Mouse (Mus musculus) heart, embryonic 15.5 days (tissue): ENCODE results near the gene Dnaic1. TPM values are rescaled to one million over a fixed set of nuclear protein-coding genes. Genes with fewer than 3 reads are reported as not detected.

Source experiments
- ATAC-seq: fragments of 200-750 bp; cut with Nextera tagmentation; replicated peaks from 2 replicates; pipeline ENCODE4 v1.8.0; 2017; ENCODE audit warnings: low read depth, moderate TSS enrichment; ENCODE audit not compliant: insufficient number of reproducible peaks, insufficient read depth, low FRiP score
- H3K27ac ChIP-seq: fragments of 300-500 bp; sonication (generic); 2 replicates; pipeline ENCODE4 v1.5.1; 2015; ENCODE audit warnings: mild to moderate bottlenecking, inconsistent platforms
- H3K27me3 ChIP-seq: fragments of 300-500 bp; sonication (generic); 2 replicates; pipeline ENCODE4 v1.6.1; 2015; ENCODE audit warnings: inconsistent platforms
- H3K36me3 ChIP-seq: fragments of 300-500 bp; sonication (generic); 2 replicates; pipeline ENCODE4 v1.6.1; 2015; ENCODE audit warnings: mild to moderate bottlenecking, inconsistent platforms
- H3K4me1 ChIP-seq: fragments of 300-500 bp; sonication (generic); replicated peaks from 2 replicates; pipeline ENCODE4 v1.6.1; 2015; ENCODE audit warnings: inconsistent platforms
- H3K4me2 ChIP-seq: fragments of 300-500 bp; sonication (generic); 2 replicates; pipeline ENCODE4 v1.6.1; 2015; ENCODE audit warnings: inconsistent platforms, mild to moderate bottlenecking, moderate library complexity
- H3K4me3 ChIP-seq: fragments of 300-500 bp; sonication (generic); 2 replicates; pipeline ENCODE4 v1.5.1; 2015; ENCODE audit warnings: mild to moderate bottlenecking, inconsistent platforms
- H3K9ac ChIP-seq: fragments of 300-500 bp; sonication (generic); 2 replicates; pipeline ENCODE4 v1.6.1; 2015; ENCODE audit warnings: mild to moderate bottlenecking, inconsistent platforms
- H3K9me3 ChIP-seq: fragments of 300-500 bp; sonication (generic); replicated peaks from 2 replicates; pipeline ENCODE4 v1.6.1; 2016; ENCODE audit warnings: inconsistent platforms
- WGBS: fragments of 180-500 bp; shearing (Covaris S2); methylation state at CpG from one replicate; pipeline ENCODE4 v1.1.7; 2015; ENCODE audit warnings: mixed read lengths; 5-methylcytosine and 5-hydroxymethylcytosine counted together
- polyA plus RNA-seq: library from polyadenylated mRNA; unstranded; fragments of >200 nt; fragmentation: Nextera tagmentation; extraction: Ambion mirVana; gene quantifications from 2 replicates; pipeline ENCODE4 v1.2.1, GENCODE M21; 2015

The Dnaic1 gene
- polyA plus RNA-seq, 1 experiment from 2014 or later = 1.5 TPM

DNA sequence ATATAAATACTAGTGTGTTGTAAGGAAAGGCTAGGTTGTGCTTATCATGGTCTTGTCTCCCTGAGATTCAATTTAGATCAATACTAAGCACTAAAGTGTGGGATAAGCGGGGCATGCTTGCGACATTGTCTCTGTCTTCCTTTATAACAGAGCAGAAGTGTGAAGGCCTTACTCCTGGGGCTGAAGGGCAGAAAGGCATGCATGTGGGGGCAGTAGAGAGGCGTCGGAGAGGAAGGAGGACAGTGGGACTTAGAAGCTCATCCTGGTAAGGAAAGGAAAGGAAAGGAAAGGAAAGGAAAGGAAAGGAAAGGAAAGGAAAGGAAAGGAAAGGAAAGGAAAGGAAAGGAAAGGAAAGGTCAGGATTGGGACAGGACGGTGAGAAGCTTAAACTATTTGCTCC lies 1.9 kb downstream of the Dnaic1 start:
- H3K36me3 ChIP-seq = no peaks in the 10 kb centered on the region
- WGBS = 21% methylated on average over 5 of the region's 5 CpGs
- H3K9me3 ChIP-seq = no peaks in the 10 kb centered on the region
- H3K27me3 ChIP-seq = no peaks in the 10 kb centered on the region
- no peak overlapping the region for H3K4me3 ChIP-seq
- H3K9ac ChIP-seq = no peak overlapping the region
- no peak for ATAC-seq
- no peak overlapping the region for H3K27ac ChIP-seq
- H3K4me1 ChIP-seq = peaks cover 25% of the 10 kb centered on the region
- no peak overlapping the region for H3K4me2 ChIP-seq

DNA sequence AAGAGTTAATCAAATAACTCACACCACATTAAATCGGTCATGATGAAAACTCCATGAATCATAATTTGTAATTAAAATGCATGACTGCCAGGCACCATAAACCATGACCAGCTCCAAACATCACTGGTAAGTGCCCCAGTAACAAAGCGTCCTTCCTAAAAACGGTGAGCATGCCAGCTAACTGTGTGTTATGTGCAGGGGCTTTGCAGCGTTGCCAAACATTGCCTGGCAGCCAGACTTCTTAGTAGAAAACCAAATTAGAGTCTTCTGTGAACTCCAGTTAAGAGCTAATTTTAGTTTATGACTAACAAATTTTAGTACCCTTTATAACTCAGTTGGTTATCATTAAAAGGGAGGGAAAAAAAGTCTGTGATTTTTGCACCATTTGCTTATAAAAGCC lies 3.9 kb downstream of the Dnaic1 start:
- no peak overlapping the region for H3K4me2 ChIP-seq
- H3K9me3 ChIP-seq = no peaks in the 10 kb centered on the region
- no peak overlapping the region for H3K4me3 ChIP-seq
- no peak overlapping the region for H3K9ac ChIP-seq
- 56% methylated on average over 4 of the region's 4 CpGs for WGBS
- no peak for ATAC-seq
- H3K36me3 ChIP-seq = no peaks in the 10 kb centered on the region
- H3K4me1 ChIP-seq = peaks cover 17% of the 10 kb centered on the region
- H3K27me3 ChIP-seq = no peaks in the 10 kb centered on the region
- no peak overlapping the region for H3K27ac ChIP-seq

DNA sequence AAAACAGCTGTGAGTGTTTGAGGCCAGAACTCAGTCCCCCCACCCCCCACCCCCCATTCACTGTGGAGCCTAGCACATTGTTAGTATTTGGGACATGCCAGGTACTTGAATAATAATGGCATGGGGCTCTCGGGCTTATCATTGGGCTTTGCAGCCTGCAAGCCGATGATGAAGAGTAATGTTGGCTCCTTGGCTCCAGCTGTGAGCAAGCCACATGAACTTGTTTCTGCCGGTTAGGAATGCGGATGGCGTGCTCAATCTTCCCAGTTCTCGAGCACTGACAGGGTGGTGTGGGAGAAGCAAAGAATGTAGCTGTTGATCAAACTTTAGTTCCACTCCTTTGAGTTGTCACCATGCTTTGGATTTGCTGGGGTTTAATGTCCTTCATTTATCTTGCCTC lies 6.3 kb downstream of the Dnaic1 start:
- Histone ChIP-seq H3K4me3 (no peak overlapping the region), H3K9me3 (no peaks in the 10 kb centered on the region), H3K4me2 (peak overlapping the region; percentile 9; the same call in 1 of the 2 replicates), H3K36me3 (no peaks in the 10 kb centered on the region), H3K9ac (no peak overlapping the region), H3K27me3 (no peaks in the 10 kb centered on the region), H3K27ac (no peak overlapping the region), H3K4me1 (peaks cover 8% of the 10 kb centered on the region)
- no peak for ATAC-seq
- WGBS = 20% methylated on average over 6 of the region's 6 CpGs

DNA sequence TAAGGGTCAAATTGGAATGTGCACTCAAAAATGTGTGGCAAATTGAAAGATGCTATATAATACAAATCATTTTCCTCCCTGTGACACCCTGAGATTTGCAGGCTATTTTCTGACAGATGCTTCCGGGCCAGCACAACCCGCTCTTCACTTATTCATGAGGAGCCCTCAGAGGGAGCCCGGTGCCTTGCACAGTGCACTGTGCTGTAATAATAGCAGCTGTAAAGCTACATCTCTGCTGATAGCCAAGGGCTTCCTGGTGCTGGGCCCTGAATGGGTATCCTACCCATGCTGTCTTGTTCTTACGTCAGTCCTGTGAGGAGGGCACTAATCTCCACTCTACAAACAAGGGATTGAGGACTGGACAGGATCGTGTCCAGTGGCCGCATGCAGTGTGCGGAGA lies 13.8 kb downstream of the Dnaic1 start:
- Histone ChIP-seq H3K9ac (no peak overlapping the region), H3K4me3 (no peak overlapping the region), H3K4me1 (no peaks in the 10 kb centered on the region), H3K27ac (no peak overlapping the region), H3K27me3 (peaks cover 6% of the 10 kb centered on the region; the same call in 1 of the 2 replicates), H3K9me3 (no peaks in the 10 kb centered on the region), H3K36me3 (no peaks in the 10 kb centered on the region), H3K4me2 (no peak overlapping the region)
- 78% methylated on average over 7 of the region's 7 CpGs for WGBS
- no peak for ATAC-seq

DNA sequence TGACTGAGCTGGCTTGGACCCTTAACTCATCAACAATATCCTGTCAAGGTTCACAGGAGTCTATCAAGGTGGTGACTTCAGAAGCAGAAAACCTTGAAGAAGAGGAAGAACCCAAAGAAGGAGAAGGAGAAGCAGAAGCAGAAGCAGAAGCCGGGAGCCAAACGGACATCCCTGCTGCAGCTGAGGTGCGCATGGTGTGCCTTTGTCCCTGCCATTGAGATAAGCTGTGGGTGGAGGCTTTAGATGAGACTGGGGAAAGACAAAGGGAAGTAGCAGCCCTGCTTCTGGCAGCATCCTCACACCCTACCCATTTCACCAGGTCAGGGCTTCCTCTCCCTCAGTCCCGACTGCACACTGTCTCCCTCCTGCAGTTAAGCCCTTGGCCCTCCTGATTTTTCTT lies 33.2 kb downstream of the Dnaic1 start:
- no peak for ATAC-seq
- no peaks in the 10 kb centered on the region for H3K36me3 ChIP-seq
- H3K9ac ChIP-seq = no peak overlapping the region
- H3K27me3 ChIP-seq = peaks cover 26% of the 10 kb centered on the region
- no peak overlapping the region for H3K4me2 ChIP-seq
- no peak overlapping the region for H3K4me3 ChIP-seq
- 57% methylated on average over 4 of the region's 4 CpGs for WGBS
- no peaks in the 10 kb centered on the region for H3K4me1 ChIP-seq
- H3K9me3 ChIP-seq = no peaks in the 10 kb centered on the region
- no peak overlapping the region for H3K27ac ChIP-seq

DNA sequence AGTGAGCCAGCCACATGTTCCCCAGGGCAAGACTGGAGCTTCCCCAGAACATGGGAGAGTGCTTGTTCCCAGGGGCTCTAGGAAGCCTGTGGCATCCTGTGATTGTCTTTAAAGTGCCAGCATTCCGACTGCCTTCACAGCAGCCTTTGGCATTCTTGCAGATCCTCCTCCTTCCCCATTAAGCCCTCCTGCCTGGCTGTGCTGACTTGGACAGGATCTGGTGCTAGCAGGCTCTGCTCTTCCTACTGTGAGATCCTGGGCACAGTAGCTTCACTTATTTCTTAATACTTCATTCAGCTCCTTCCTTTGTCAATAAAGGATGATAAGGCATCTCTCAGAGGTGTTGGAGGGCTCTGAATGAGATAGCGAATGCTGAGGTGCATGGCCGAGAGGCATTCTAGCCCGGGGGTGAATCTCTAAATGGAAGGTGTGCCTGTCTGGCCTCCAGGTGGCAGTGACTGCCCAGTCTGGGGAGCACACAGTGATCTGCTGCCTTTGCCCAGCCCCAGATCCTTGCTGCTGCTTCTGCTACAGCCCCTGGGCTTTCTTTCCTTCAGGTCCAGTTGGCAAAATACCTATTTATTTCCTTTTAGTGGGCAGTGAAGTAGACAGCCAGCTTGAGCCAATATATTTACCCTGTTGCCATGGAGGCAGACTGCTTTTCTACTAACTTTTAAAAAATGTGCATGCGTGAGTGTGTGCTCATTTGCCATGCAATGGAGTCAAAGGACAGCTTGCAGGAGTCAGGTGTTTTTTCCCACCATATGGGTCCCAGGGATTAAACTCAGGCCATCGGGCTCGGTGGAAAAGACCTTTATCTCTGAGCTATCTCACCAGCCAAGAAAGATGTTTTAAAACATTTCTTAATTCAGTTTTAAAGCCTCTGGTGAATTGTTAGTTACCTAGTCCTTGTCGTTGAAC lies 35.2 kb downstream of the Dnaic1 start:
- 41% methylated on average over 8 of the region's 8 CpGs for WGBS
- Histone ChIP-seq H3K27me3 (peaks cover 33% of the 10 kb centered on the region), H3K4me1 (no peaks in the 10 kb centered on the region)

DNA sequence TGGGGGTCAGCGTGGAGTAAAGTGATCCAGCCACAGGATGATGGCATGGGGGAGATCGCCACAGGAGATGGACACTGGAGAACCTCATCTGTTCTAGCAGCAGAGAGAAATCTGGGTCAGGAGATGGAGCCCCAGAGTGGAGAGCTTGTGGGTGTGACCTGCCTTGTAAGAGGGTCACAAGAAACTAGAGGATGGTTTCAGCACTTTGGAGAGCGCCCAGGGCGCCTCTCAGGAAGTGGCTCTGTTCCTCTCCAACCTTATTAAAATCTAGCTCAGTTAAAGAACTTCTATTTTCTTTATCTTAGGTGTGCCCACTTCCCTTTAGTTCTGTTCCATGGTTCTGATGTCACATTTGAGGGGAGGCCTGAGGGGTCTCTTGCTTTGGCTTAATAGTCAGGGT lies 37.2 kb downstream of the Dnaic1 start:
- 28% methylated on average over 4 of the region's 4 CpGs for WGBS
- H3K4me1 ChIP-seq = no peaks in the 10 kb centered on the region
- H3K27ac ChIP-seq = no peak overlapping the region
- no peak overlapping the region for H3K4me2 ChIP-seq
- no peaks in the 10 kb centered on the region for H3K9me3 ChIP-seq
- H3K9ac ChIP-seq = no peak overlapping the region
- ATAC-seq = no peak
- H3K4me3 ChIP-seq = no peak overlapping the region
- H3K36me3 ChIP-seq = no peaks in the 10 kb centered on the region
- peaks cover 28% of the 10 kb centered on the region for H3K27me3 ChIP-seq

More for the DNA sequence above, 35.2 kb downstream of the Dnaic1 start:
- H3K4me2 ChIP-seq = no peak overlapping the region
- H3K36me3 ChIP-seq = no peaks in the 10 kb centered on the region
- no peaks in the 10 kb centered on the region for H3K9me3 ChIP-seq
- no peak overlapping the region for H3K27ac ChIP-seq
- no peak for ATAC-seq
- no peak overlapping the region for H3K9ac ChIP-seq
- no peak overlapping the region for H3K4me3 ChIP-seq

DNA sequence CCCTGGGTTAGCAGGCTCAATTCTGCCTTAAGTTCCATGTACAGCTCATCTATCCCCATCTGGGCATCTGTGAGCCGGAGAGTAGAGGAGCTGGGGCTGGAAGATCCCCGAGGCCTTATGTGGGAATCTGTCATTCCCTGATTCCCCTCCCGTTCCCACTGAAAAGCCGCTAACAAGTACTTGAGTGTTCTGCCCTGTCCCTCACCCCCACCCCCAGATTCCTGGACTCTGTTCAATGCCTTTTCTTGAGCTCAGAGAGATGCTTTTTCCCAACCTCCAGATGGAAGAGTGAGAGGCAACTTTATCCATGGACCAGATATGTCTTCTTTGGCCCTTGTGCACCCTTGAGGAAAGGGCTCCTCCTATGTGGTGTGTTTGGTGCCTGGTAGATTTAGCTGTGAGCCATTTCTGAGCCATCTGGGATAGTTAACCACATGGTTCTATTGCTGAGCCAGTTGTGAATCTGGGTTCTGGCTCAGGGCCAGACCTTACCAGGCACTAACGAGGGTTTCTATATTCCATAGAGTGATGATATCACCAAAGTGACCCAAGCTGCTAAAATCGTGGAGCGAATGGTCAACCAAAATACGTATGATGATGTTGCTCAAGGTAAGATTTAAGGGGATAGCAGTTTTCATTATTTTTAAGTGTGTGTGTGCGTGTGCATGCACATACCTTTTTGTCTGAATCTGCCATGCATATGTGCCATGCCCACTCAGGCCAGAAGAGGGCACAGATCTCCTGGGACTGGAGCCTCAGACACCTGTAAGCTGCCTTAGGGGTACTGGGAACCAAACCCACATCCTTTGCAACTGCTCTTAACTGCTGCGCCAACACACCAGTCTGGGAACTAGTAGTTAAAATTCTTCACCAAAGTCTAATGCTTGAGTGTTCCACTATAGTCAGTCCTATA lies 40.4 kb downstream of the Dnaic1 start:
- H3K27ac ChIP-seq = no peak overlapping the region
- 73% methylated on average over 10 of the region's 10 CpGs for WGBS
- peaks cover 12% of the 10 kb centered on the region for H3K27me3 ChIP-seq
- no peaks in the 10 kb centered on the region for H3K4me1 ChIP-seq
- no peaks in the 10 kb centered on the region for H3K9me3 ChIP-seq
- H3K9ac ChIP-seq = no peak overlapping the region
- ATAC-seq = no peak
- H3K4me3 ChIP-seq = no peak overlapping the region
- no peak overlapping the region for H3K4me2 ChIP-seq
- H3K36me3 ChIP-seq = no peaks in the 10 kb centered on the region

DNA sequence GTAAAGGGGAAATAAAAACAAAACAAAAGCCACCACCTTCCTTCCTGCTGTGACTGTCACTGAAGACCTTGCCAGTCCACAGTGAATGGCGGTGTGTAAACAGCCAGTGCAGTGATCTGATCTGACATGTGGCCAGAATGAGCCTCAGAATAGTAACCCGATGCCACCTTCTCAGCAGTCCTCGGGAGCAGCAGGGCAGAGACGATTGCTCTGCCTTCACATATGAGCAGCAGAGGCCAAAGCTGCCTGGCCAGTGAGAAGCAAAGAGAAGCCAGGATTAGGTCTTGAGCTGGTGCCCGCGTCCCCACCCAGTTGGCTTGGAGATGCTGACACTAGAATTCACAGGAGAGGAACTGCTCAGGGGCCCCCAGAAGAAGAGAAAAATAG lies 41.0 kb downstream of the Dnaic1 start:
- 38% methylated on average over 6 of the region's 6 CpGs for WGBS
- Histone ChIP-seq H3K27me3 (peaks cover 14% of the 10 kb centered on the region), H3K36me3 (no peaks in the 10 kb centered on the region), H3K4me2 (no peak overlapping the region), H3K4me3 (no peak overlapping the region), H3K9me3 (no peaks in the 10 kb centered on the region), H3K4me1 (no peaks in the 10 kb centered on the region), H3K9ac (no peak overlapping the region), H3K27ac (no peak overlapping the region)
- no peak for ATAC-seq

DNA sequence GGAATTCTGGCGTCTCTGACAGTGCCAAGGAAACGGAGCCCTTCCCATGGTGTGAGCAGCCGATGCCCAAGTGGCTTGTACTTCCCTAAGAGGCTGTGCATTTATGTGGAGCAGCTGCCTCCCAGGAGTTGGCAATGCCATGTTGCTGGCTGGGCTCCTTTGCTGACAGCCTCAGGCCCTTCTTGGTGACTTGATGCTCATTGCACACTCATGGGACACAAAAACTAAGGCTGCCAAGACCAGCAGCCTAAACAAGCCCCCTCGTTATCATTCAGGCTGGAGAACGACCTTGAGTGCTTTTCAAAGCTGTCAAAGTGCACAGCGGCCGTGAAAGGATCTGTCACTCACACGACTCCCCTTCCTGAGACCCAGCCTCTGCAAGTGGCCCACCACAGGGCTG lies 42.6 kb downstream of the Dnaic1 start:
- ATAC-seq = no peak
- Histone ChIP-seq H3K9ac (no peak overlapping the region), H3K9me3 (no peaks in the 10 kb centered on the region), H3K4me2 (no peak overlapping the region), H3K27ac (no peak overlapping the region), H3K27me3 (peaks cover 12% of the 10 kb centered on the region; the same call in 1 of the 2 replicates), H3K4me1 (no peaks in the 10 kb centered on the region), H3K4me3 (no peak overlapping the region), H3K36me3 (no peaks in the 10 kb centered on the region)
- WGBS = 40% methylated on average over 8 of the region's 8 CpGs

DNA sequence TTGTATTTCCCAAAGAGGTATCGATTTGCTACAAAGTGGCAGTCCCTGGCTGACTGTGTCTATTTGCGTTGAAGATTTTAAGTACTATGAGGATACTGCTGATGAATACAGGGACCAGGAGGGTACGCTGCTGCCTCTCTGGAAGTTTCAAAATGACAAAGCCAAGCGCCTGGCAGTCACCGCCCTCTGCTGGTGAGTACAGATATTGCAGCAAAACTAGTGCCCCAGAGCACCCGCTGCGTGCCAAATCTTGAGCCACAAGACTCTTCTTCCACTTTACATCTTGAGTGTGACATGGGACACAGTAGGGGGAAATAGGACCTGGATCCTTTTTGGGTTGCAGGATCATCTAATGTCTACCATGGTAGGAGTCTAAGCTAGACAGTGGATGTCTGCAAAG lies 44.6 kb downstream of the Dnaic1 start:
- Histone ChIP-seq H3K27ac (no peak overlapping the region), H3K4me3 (no peak overlapping the region), H3K9ac (no peak overlapping the region), H3K27me3 (peaks cover 12% of the 10 kb centered on the region; the same call in 1 of the 2 replicates), H3K36me3 (no peaks in the 10 kb centered on the region), H3K9me3 (no peaks in the 10 kb centered on the region), H3K4me1 (no peaks in the 10 kb centered on the region), H3K4me2 (no peak overlapping the region)
- ATAC-seq = no peak
- 9% methylated on average over 7 of the region's 7 CpGs for WGBS
